Mouse (Mus musculus): ENCODE data around the gene Slc28a2. TPM values are rescaled to one million over a fixed set of nuclear protein-coding genes. Genes with fewer than 3 reads are reported as not detected.
"Not testable (repeated sequence)": the region's sequence is repeated elsewhere in the genome, so short reads cannot be mapped to it uniquely, and the experiment has no call there.

Slc28a2 gene
- polyA plus RNA-seq, 1 experiment from 2014 or later, result 1.4 TPM

- ATAC-seq (replicated peaks; ENCODE audit: insufficient number of reproducible peaks, insufficient read depth, low FRiP score, low read depth), result no peak
- Histone ChIP-seq H3K27me3 (no peaks in the 10 kb centered on the region), H3K4me1 (replicated peaks) (no peaks in the 10 kb centered on the region), H3K36me3 (no peaks in the 10 kb centered on the region), H3K4me2 (no peak overlapping the region), H3K9me3 (replicated peaks) (no peaks in the 10 kb centered on the region), H3K4me3 (no peak overlapping the region), H3K9ac (no peak overlapping the region), H3K27ac (no peak overlapping the region)
These were observed 50.3 kb downstream of the Slc28a2 start for GRCm38 (mm10) chr2:122476585-122476984.

DNA sequence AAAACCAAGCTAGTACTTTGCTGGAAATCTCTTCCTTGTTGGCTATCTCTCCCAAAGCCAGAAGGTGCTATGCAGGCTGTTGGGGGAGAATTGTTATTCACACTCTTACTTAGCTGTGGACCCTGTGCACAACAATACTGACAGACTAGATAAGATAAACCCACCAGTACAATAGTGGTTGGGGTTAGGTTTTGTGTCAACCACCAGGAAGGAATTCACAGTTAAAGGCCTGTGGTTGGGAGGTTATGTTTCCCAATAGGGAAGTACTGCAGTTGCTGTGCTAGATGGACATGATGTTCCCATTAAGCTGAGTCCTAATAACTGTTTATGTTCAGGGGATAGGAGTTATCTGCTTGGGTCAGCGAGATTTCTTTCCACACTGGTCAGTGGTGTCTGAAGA is 57.5 kb downstream of the Slc28a2 start:
- not testable (repeated sequence) for H3K27me3 ChIP-seq; H3K36me3 ChIP-seq; H3K4me3 ChIP-seq; H3K4me1 ChIP-seq (replicated peaks); H3K9ac ChIP-seq; ATAC-seq (replicated peaks; ENCODE audit: insufficient number of reproducible peaks, insufficient read depth, low FRiP score, low read depth); H3K4me2 ChIP-seq; H3K27ac ChIP-seq; H3K9me3 ChIP-seq (replicated peaks)
- 45% methylated on average over 1 of the region's 1 CpGs for WGBS

DNA sequence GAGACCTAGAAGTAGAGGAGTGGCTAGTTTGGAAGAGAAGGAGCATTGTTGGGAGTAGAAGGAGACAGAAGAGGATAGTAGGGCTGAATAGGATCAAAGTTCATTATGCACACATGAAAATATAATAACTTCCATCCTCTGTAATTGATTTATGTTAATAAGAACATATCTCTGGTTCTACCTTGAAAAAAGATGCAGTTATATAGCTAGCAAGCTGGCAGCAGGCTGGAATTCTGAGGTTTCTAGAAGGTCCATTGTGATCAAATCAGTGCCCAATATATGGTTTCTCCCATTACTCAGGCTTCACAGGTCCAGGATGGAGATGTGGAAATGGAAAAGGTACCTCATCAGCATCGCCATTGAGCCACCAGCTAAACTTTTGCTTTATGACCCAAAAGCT is 58.4 kb downstream of the Slc28a2 start, which contains the start of gene Gm14085:
Gene Gm14085, plus strand, starts transcription at position 301 of the 400 bp plus-strand sequence.
- Histone ChIP-seq H3K4me1 (replicated peaks) (no peaks in the 10 kb centered on the region), H3K27ac (no peak within 1 kb of the TSS), H3K9ac (no peak within 1 kb of the TSS), H3K9me3 (replicated peaks) (no peaks in the 10 kb centered on the region), H3K27me3 (no peaks in the 10 kb centered on the region), H3K36me3 (no peaks in the 10 kb centered on the region), H3K4me2 (no peak within 1 kb of the TSS), H3K4me3 (no peak within 1 kb of the TSS)
- ATAC-seq (replicated peaks; ENCODE audit: insufficient number of reproducible peaks, insufficient read depth, low FRiP score, low read depth), result no peak
- 90% methylated on average over 1 of the region's 1 CpGs for WGBS

GRCm38 (mm10) chr2:122485654-122486053 is 59.4 kb downstream of the Slc28a2 start:
- not testable (repeated sequence) for H3K4me3 ChIP-seq; H3K9ac ChIP-seq; H3K4me1 ChIP-seq (replicated peaks); H3K27me3 ChIP-seq; H3K4me2 ChIP-seq; H3K9me3 ChIP-seq (replicated peaks); ATAC-seq (replicated peaks; ENCODE audit: insufficient number of reproducible peaks, insufficient read depth, low FRiP score, low read depth); H3K27ac ChIP-seq; H3K36me3 ChIP-seq
- WGBS, result 52% methylated on average over 3 of the region's 3 CpGs

DNA sequence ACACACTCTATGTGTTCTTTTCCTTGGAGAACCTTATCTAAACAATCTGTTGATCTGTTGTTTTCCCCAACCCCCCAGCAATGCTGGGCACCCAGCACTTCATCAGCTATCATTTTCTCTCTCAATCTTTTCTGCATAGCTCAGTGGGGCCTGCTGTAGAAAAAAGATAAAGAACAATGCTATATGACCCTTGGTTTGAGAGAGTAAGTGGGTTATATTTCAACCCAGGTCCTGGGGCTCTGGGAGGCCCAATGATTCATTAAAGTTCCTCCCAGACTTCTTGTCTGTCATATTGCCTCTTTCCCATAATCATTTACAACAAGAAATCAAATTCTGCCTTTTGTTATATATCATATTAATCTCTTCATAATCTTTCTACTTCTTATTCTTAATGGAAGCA is 59.8 kb downstream of the Slc28a2 start:
- not testable (repeated sequence) for H3K9ac ChIP-seq; H3K9me3 ChIP-seq (replicated peaks); H3K27ac ChIP-seq

GRCm38 (mm10) chr2:122486674-122487073 is 60.4 kb downstream of the Slc28a2 start:
- Histone ChIP-seq H3K27ac (no peak overlapping the region), H3K9me3 (replicated peaks) (no peaks in the 10 kb centered on the region), H3K4me2 (no peak overlapping the region), H3K4me3 (no peak overlapping the region), H3K4me1 (replicated peaks) (no peaks in the 10 kb centered on the region), H3K27me3 (no peaks in the 10 kb centered on the region), H3K9ac (no peak overlapping the region), H3K36me3 (no peaks in the 10 kb centered on the region)
- no peak for ATAC-seq (replicated peaks; ENCODE audit: insufficient number of reproducible peaks, insufficient read depth, low FRiP score, low read depth)
- 69% methylated on average over 2 of the region's 2 CpGs for WGBS

More for the DNA sequence above, 59.8 kb downstream of the Slc28a2 start:
- H3K4me1 ChIP-seq (replicated peaks); H3K36me3 ChIP-seq; H3K27me3 ChIP-seq; ATAC-seq (replicated peaks; ENCODE audit: insufficient number of reproducible peaks, insufficient read depth, low FRiP score, low read depth); H3K4me3 ChIP-seq; H3K4me2 ChIP-seq: not testable (repeated sequence)

Other genes starting within 250 kb of the Slc28a2 start
- 0.05 and 0.10 TPM in 2 replicates for gene Patl2, start 240.3 kb upstream of the Slc28a2 start, polyA plus RNA-seq (2015; fragmentation: Nextera tagmentation; extraction: Ambion mirVana)
- gene Terb2, start 240.2 kb upstream of the Slc28a2 start, polyA plus RNA-seq (2015; fragmentation: Nextera tagmentation; extraction: Ambion mirVana), result not detected in 2 replicates
- 56.4 TPM in 2 replicates for gene Sord, start 191.7 kb upstream of the Slc28a2 start, polyA plus RNA-seq (2015; fragmentation: Nextera tagmentation; extraction: Ambion mirVana)
- 0.05 and 0.13 TPM in 2 replicates for gene Duox2, start 128.0 kb upstream of the Slc28a2 start, polyA plus RNA-seq (2015; fragmentation: Nextera tagmentation; extraction: Ambion mirVana)
- not detected in 2 replicates for gene Duoxa2, start 127.6 kb upstream of the Slc28a2 start, polyA plus RNA-seq (2015; fragmentation: Nextera tagmentation; extraction: Ambion mirVana)
- 1.2 TPM in 1 of 2 replicates, not detected in the other for gene Duoxa1, start 112.7 kb upstream of the Slc28a2 start, polyA plus RNA-seq (2015; fragmentation: Nextera tagmentation; extraction: Ambion mirVana)
- 0.03 and 0.04 TPM in 2 replicates for gene Duox1, start 110.8 kb upstream of the Slc28a2 start, polyA plus RNA-seq (2015; fragmentation: Nextera tagmentation; extraction: Ambion mirVana)
- gene Shf, start 57.3 kb upstream of the Slc28a2 start, polyA plus RNA-seq (2015; fragmentation: Nextera tagmentation; extraction: Ambion mirVana), result 2.0 and 2.7 TPM in 2 replicates
- gene Gm14085, start 58.5 kb downstream of the Slc28a2 start, polyA plus RNA-seq (2015; fragmentation: Nextera tagmentation; extraction: Ambion mirVana), result not detected in 2 replicates
- 11.0 and 12.4 TPM in 2 replicates for gene Gatm, start 184.8 kb downstream of the Slc28a2 start, polyA plus RNA-seq (2015; fragmentation: Nextera tagmentation; extraction: Ambion mirVana)
- 0.52 and 1.9 TPM in 2 replicates for gene AA467197, start 210.5 kb downstream of the Slc28a2 start, polyA plus RNA-seq (2015; fragmentation: Nextera tagmentation; extraction: Ambion mirVana)